Mouse (Mus musculus) effector memory CD4-positive, alpha-beta T cell, adult 5 months (primary cell): ENCODE data around the gene Gm3667. TPM values are rescaled to one million over a fixed set of nuclear protein-coding genes. Genes with fewer than 3 reads are reported as not detected.

Experiments used
- polyA plus RNA-seq: library from polyadenylated mRNA; unstranded; fragments of 100-300 nt; shearing (Covaris generic); gene quantifications from one replicate; pipeline ENCODE4 v1.2.1, GENCODE M21; 2017

The Gm3667 gene
- not detected for polyA plus RNA-seq

GRCm38 (mm10) chr14:6889521-6890012, at the start of gene Gm3667:
Gene Gm3667, minus strand, starts transcription at chr14:6889962.

GRCm38 (mm10) chr14:6840211-6840610, 49.6 kb downstream of the Gm3667 start, which contains the start of gene Gm3642:
Gene Gm3642, minus strand, starts transcription at chr14:6840311.

Other genes with a start within 250 kb of the Gm3667 start
- not detected for gene Gm10251, start 205.8 kb downstream of the Gm3667 start, polyA plus RNA-seq
- not detected for gene Gm8050, start 169.7 kb downstream of the Gm3667 start, polyA plus RNA-seq
- 2.8 TPM for gene Gm3636, start 147.6 kb downstream of the Gm3667 start, polyA plus RNA-seq
- not detected for gene Gm8362, start 115.6 kb downstream of the Gm3667 start, polyA plus RNA-seq
- gene Gm3642, start 49.7 kb downstream of the Gm3667 start, polyA plus RNA-seq: not detected
- gene Gm6356, start 83.9 kb upstream of the Gm3667 start, polyA plus RNA-seq: not detected
- gene Gm10406, start 137.5 kb upstream of the Gm3667 start, polyA plus RNA-seq: not detected
- not detected for gene Gm3685, start 155.0 kb upstream of the Gm3667 start, polyA plus RNA-seq
- not detected for gene Gm3696, start 210.7 kb upstream of the Gm3667 start, polyA plus RNA-seq
- not detected for gene Gm6676, start 235.4 kb upstream of the Gm3667 start, polyA plus RNA-seq